In the genomic region with DNA sequence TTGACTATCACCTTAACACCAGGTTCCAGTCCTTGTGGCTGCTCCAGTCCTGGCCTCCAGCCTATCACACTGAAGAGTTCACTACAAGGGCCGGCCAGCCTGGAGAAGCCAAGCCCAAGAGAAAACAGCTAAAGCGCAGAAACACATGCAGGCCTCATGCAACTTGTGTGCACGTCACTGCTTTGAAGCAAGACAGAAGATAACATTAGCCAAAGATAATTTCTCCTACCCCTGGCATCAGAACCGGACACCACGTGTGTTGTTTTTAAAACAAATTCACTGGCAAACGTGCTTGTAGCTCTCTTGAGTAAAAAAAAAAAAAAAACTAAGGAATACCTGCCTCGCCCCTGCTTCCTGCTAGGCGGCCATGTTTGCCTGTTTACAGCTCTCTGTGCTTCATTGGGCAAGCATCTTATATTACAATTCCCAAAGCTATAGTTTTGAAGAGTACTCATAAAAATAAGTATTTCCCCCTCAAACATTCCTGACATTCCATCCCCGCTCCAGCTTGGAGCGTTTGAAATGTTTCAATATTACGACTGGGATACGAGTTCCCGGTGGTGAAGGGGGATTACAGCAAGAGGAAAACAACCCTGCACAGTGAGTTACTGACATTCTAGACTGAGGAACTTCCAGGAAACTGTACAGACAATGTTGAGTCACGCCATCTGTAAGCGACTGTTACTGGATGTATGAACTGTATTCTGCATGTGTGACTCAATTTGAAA, we compare ENCODE assay signal across 13 mouse cellular contexts. TPM values are rescaled to one million over a fixed set of nuclear protein-coding genes. Genes with fewer than 3 reads are reported as not detected.
A peak's percentile ranks its signal among the peaks of the same experiment; 100 is the strongest.
DNase-seq lines count a peak whose midpoint lies in the region; TF ChIP-seq lines count a peak whose summit lies in the region.
"Had no signal": no experiment of that assay in that cellular context is flagged by ENCODE, and none has a peak within 500 bp of the region (broad histone marks: within the 10 kb centered on the region; RNA-seq: fewer than 3 reads in every experiment).

No protein-coding gene starts in this region.

- peak overlapping the region; percentile 61 for H3K27ac ChIP-seq in kidney, adult 2 months (ENCODE audit: insufficient read depth, low read depth, low read length)
- peak overlapping the region; percentile 89 for H3K27ac ChIP-seq in embryonic fibroblast, embryonic 13.5 days (ENCODE audit: insufficient read depth, low read length)
- H3K27ac ChIP-seq: liver, embryonic 13.5 days had no signal

- no peak for TF ChIP-seq POLR2A in kidney, adult 2 months (IDR thresholded peaks at IDR 0.05; ENCODE audit: low read depth, low read length)
- TF ChIP-seq POLR2A in embryonic fibroblast, embryonic 13.5 days (IDR thresholded peaks at IDR 0.05; ENCODE audit: low read depth, low read length): no peak

- no peaks in the 10 kb centered on the region for H3K27me3 ChIP-seq in kidney, adult 2 months (replicated peaks; ENCODE audit: control insufficient read depth, insufficient read depth, low read length)
- H3K27me3 ChIP-seq: liver, embryonic 13.5 days had no signal

- WGBS in kidney, adult 2 months: 30% methylated on average over 15 of the region's 15 CpGs

- no peak for DNase-seq in kidney, adult 2 months
- no peak for DNase-seq in kidney, adult 11 months
- DNase-seq in kidney, postnatal 14 days: peak; percentile 49
- peak; percentile 34 for DNase-seq in mesoderm, embryonic 11.5 days (ENCODE audit: low read depth, low spot score)
- no peak for DNase-seq in adrenal gland, postnatal 14 days
- no peak for DNase-seq in urinary bladder, postnatal 14 days (ENCODE audit: low spot score)
- DNase-seq in left cerebral cortex, postnatal 36 days (ENCODE audit: low spot score in 2 of 2): no peak
- DNase-seq: gastrocnemius, postnatal 10 days; liver, embryonic 13.5 days; right cerebral cortex, postnatal 14 days; thymus, postnatal 14 days had no signal

- peaks cover 47% of the 10 kb centered on the region for H3K4me1 ChIP-seq in kidney, adult 2 months (ENCODE audit: control insufficient read depth, insufficient read depth, low read length)
- peaks cover 7% of the 10 kb centered on the region for H3K4me1 ChIP-seq in embryonic fibroblast, embryonic 13.5 days (ENCODE audit: control insufficient read depth, insufficient read depth, low read length)

- TF ChIP-seq CTCF in kidney, adult 2 months (conservative IDR thresholded peaks at IDR 0.05; ENCODE audit: insufficient read depth, insufficient read length, low read depth, low read length): no peak
- no peak for TF ChIP-seq CTCF in embryonic fibroblast, embryonic 13.5 days (IDR thresholded peaks at IDR 0.05; ENCODE audit: borderline replicate concordance, insufficient read depth, low read length)

- no peak overlapping the region for H3K4me3 ChIP-seq in kidney, adult 2 months (ENCODE audit: insufficient read depth, low read depth, low read length)
- no peak overlapping the region for H3K4me3 ChIP-seq in embryonic fibroblast, embryonic 13.5 days (ENCODE audit: insufficient read depth, low read length)
- H3K4me3 ChIP-seq: erythroblast, embryonic 14.5 days; liver, embryonic 13.5 days had no signal

- intact Hi-C loops in left cerebral cortex, postnatal 36 days (cut with DNase I): no loop called here

- no peaks in the 10 kb centered on the region for H3K36me3 ChIP-seq in kidney, adult 2 months (ENCODE audit: control insufficient read depth, insufficient read depth, low read length)
- H3K36me3 ChIP-seq: liver, embryonic 13.5 days had no signal

RNA-seq across cellular contexts. Expression of gene Bicc1, which starts 40.2 kb away (rescaled TPM):
- polyA plus RNA-seq in kidney, adult 2 months (2012; rRNA removed): 69.0 and 78.8 TPM in 2 replicates
- 53.8 and 86.8 TPM in 2 replicates for polyA plus RNA-seq in embryonic fibroblast, embryonic 13.5 days (2011; ENCODE audit: insufficient read length, low read depth, missing spikeins)
- total RNA-seq in adrenal gland, postnatal 14 days (2021): 17.1 and 19.2 TPM in 2 replicates
- 1 to 10 TPM; 4.2 to 5.6 TPM for total RNA-seq in left cerebral cortex, postnatal 36 days (2021)
- polyA plus RNA-seq: erythroblast, embryonic 14.5 days had no signal

Comparison
In these comparisons a context has a peak if more than half of its experiments do, and no peak if none do; other contexts are left out.
1. DNase-seq: peak in kidney, postnatal 14 days (single experiment) and mesoderm, embryonic 11.5 days (single experiment); none in kidney, adult 2 months (single experiment), kidney, adult 11 months (single experiment), adrenal gland, postnatal 14 days (single experiment), urinary bladder, postnatal 14 days (single experiment) and left cerebral cortex, postnatal 36 days (0 of 2).